Mouse (Mus musculus): ENCODE measurements around the gene Ccdc189. TPM values are rescaled to one million over a fixed set of nuclear protein-coding genes. Genes with fewer than 3 reads are reported as not detected.

Gene Ccdc189
- polyA plus RNA-seq (2014; fragmentation: Illumina TruSeq; extraction: RNeasy Lipid Tissue Mini Kit (QIAGEN cat#74804); ENCODE audit: low read depth, low replicate concordance) = 22.2 TPM

GRCm38 (mm10) chr7:127588011-127588871 lies at the start of gene Ccdc189, which contains the start of gene Rnf40:
Gene Ccdc189, minus strand, starts transcription at chr7:127588595.
Gene Rnf40, plus strand, starts transcription at chr7:127588767.

GRCm38 (mm10) chr7:127614891-127615843 lies 26.8 kb upstream of the Ccdc189 start, which contains the start of gene Zfp629:
Gene Zfp629, minus strand, starts transcription at chr7:127615797.

GRCm38 (mm10) chr7:127572895-127573471 lies 15.4 kb downstream of the Ccdc189 start, which contains the start of gene Phkg2:
Gene Phkg2, plus strand, starts transcription at chr7:127573340.

GRCm38 (mm10) chr7:127561340-127561858 lies 27.0 kb downstream of the Ccdc189 start, which contains the start of gene Tmem265:
Gene Tmem265, plus strand, starts transcription at chr7:127561390.

Other genes with a start within 250 kb of the Ccdc189 start
- gene Zfp768, start 243.0 kb downstream of the Ccdc189 start, polyA plus RNA-seq (2014; fragmentation: Illumina TruSeq; extraction: RNeasy Lipid Tissue Mini Kit (QIAGEN cat#74804); ENCODE audit: low read depth, low replicate concordance) = 4.0 TPM
- gene Zfp747, start 212.5 kb downstream of the Ccdc189 start, polyA plus RNA-seq (2014; fragmentation: Illumina TruSeq; extraction: RNeasy Lipid Tissue Mini Kit (QIAGEN cat#74804); ENCODE audit: low read depth, low replicate concordance) = 0.35 TPM
- gene 9130019O22Rik, start 201.4 kb downstream of the Ccdc189 start, polyA plus RNA-seq (2014; fragmentation: Illumina TruSeq; extraction: RNeasy Lipid Tissue Mini Kit (QIAGEN cat#74804); ENCODE audit: low read depth, low replicate concordance) = 0.20 TPM
- gene E430018J23Rik, start 195.0 kb downstream of the Ccdc189 start, polyA plus RNA-seq (2014; fragmentation: Illumina TruSeq; extraction: RNeasy Lipid Tissue Mini Kit (QIAGEN cat#74804); ENCODE audit: low read depth, low replicate concordance) = 0.57 TPM
- 0.14 TPM for gene Zfp764, start 181.8 kb downstream of the Ccdc189 start, polyA plus RNA-seq (2014; fragmentation: Illumina TruSeq; extraction: RNeasy Lipid Tissue Mini Kit (QIAGEN cat#74804); ENCODE audit: low read depth, low replicate concordance)
- 1.4 TPM for gene Zfp688, start 166.5 kb downstream of the Ccdc189 start, polyA plus RNA-seq (2014; fragmentation: Illumina TruSeq; extraction: RNeasy Lipid Tissue Mini Kit (QIAGEN cat#74804); ENCODE audit: low read depth, low replicate concordance)
- 2.3 TPM for gene Zfp689, start 139.4 kb downstream of the Ccdc189 start, polyA plus RNA-seq (2014; fragmentation: Illumina TruSeq; extraction: RNeasy Lipid Tissue Mini Kit (QIAGEN cat#74804); ENCODE audit: low read depth, low replicate concordance)
- 25.2 TPM for gene Prr14, start 129.0 kb downstream of the Ccdc189 start, polyA plus RNA-seq (2014; fragmentation: Illumina TruSeq; extraction: RNeasy Lipid Tissue Mini Kit (QIAGEN cat#74804); ENCODE audit: low read depth, low replicate concordance)
- gene Fbrs, start 109.4 kb downstream of the Ccdc189 start, polyA plus RNA-seq (2014; fragmentation: Illumina TruSeq; extraction: RNeasy Lipid Tissue Mini Kit (QIAGEN cat#74804); ENCODE audit: low read depth, low replicate concordance) = 12.3 TPM
- 6.5 TPM for gene Srcap, start 76.6 kb downstream of the Ccdc189 start, polyA plus RNA-seq (2014; fragmentation: Illumina TruSeq; extraction: RNeasy Lipid Tissue Mini Kit (QIAGEN cat#74804); ENCODE audit: low read depth, low replicate concordance)
- gene Gm42715, start 69.0 kb downstream of the Ccdc189 start, polyA plus RNA-seq (2014; fragmentation: Illumina TruSeq; extraction: RNeasy Lipid Tissue Mini Kit (QIAGEN cat#74804); ENCODE audit: low read depth, low replicate concordance) = 4.6 TPM
- gene Tmem265, start 27.2 kb downstream of the Ccdc189 start, polyA plus RNA-seq (2014; fragmentation: Illumina TruSeq; extraction: RNeasy Lipid Tissue Mini Kit (QIAGEN cat#74804); ENCODE audit: low read depth, low replicate concordance) = not detected
- gene Phkg2, start 15.3 kb downstream of the Ccdc189 start, polyA plus RNA-seq (2014; fragmentation: Illumina TruSeq; extraction: RNeasy Lipid Tissue Mini Kit (QIAGEN cat#74804); ENCODE audit: low read depth, low replicate concordance) = 445 TPM
- gene Rnf40, start 172 bp upstream of the Ccdc189 start, polyA plus RNA-seq (2014; fragmentation: Illumina TruSeq; extraction: RNeasy Lipid Tissue Mini Kit (QIAGEN cat#74804); ENCODE audit: low read depth, low replicate concordance) = 6.3 TPM
- gene Zfp629, start 27.2 kb upstream of the Ccdc189 start, polyA plus RNA-seq (2014; fragmentation: Illumina TruSeq; extraction: RNeasy Lipid Tissue Mini Kit (QIAGEN cat#74804); ENCODE audit: low read depth, low replicate concordance) = 7.4 TPM
- 3.0 TPM for gene Bcl7c, start 120.3 kb upstream of the Ccdc189 start, polyA plus RNA-seq (2014; fragmentation: Illumina TruSeq; extraction: RNeasy Lipid Tissue Mini Kit (QIAGEN cat#74804); ENCODE audit: low read depth, low replicate concordance)
- gene Ctf1, start 124.1 kb upstream of the Ccdc189 start, polyA plus RNA-seq (2014; fragmentation: Illumina TruSeq; extraction: RNeasy Lipid Tissue Mini Kit (QIAGEN cat#74804); ENCODE audit: low read depth, low replicate concordance) = 5.1 TPM
- gene Ctf2, start 143.6 kb upstream of the Ccdc189 start, polyA plus RNA-seq (2014; fragmentation: Illumina TruSeq; extraction: RNeasy Lipid Tissue Mini Kit (QIAGEN cat#74804); ENCODE audit: low read depth, low replicate concordance) = not detected
- 2.2 TPM for gene Fbxl19, start 155.9 kb upstream of the Ccdc189 start, polyA plus RNA-seq (2014; fragmentation: Illumina TruSeq; extraction: RNeasy Lipid Tissue Mini Kit (QIAGEN cat#74804); ENCODE audit: low read depth, low replicate concordance)
- gene Orai3, start 181.2 kb upstream of the Ccdc189 start, polyA plus RNA-seq (2014; fragmentation: Illumina TruSeq; extraction: RNeasy Lipid Tissue Mini Kit (QIAGEN cat#74804); ENCODE audit: low read depth, low replicate concordance) = 1.1 TPM
- 7.2 TPM for gene Setd1a, start 188.1 kb upstream of the Ccdc189 start, polyA plus RNA-seq (2014; fragmentation: Illumina TruSeq; extraction: RNeasy Lipid Tissue Mini Kit (QIAGEN cat#74804); ENCODE audit: low read depth, low replicate concordance)
- gene Gm49388, start 197.0 kb upstream of the Ccdc189 start, polyA plus RNA-seq (2014; fragmentation: Illumina TruSeq; extraction: RNeasy Lipid Tissue Mini Kit (QIAGEN cat#74804); ENCODE audit: low read depth, low replicate concordance) = not detected
- gene Hsd3b7, start 212.0 kb upstream of the Ccdc189 start, polyA plus RNA-seq (2014; fragmentation: Illumina TruSeq; extraction: RNeasy Lipid Tissue Mini Kit (QIAGEN cat#74804); ENCODE audit: low read depth, low replicate concordance) = 1.9 TPM
- gene Stx4a, start 235.7 kb upstream of the Ccdc189 start, polyA plus RNA-seq (2014; fragmentation: Illumina TruSeq; extraction: RNeasy Lipid Tissue Mini Kit (QIAGEN cat#74804); ENCODE audit: low read depth, low replicate concordance) = 3.1 TPM
- gene Stx1b, start 236.0 kb upstream of the Ccdc189 start, polyA plus RNA-seq (2014; fragmentation: Illumina TruSeq; extraction: RNeasy Lipid Tissue Mini Kit (QIAGEN cat#74804); ENCODE audit: low read depth, low replicate concordance) = 0.49 TPM